Mouse (Mus musculus) liver, embryonic 13.5 days (tissue): ENCODE results near the gene Sept3. TPM values are rescaled to one million over a fixed set of nuclear protein-coding genes. Genes with fewer than 3 reads are reported as not detected.

ENCODE experiments used
- ATAC-seq: fragments of 200-750 bp; cut with Nextera tagmentation; 2 replicates; pipeline ENCODE4 v1.8.0; 2017; ENCODE audit warnings: low read depth, mild to moderate bottlenecking, moderate number of reproducible peaks, moderate library complexity
- DNase-seq: peaks from one replicate; pipeline ENCODE4 v3.0.0; 2022
- H3K27ac ChIP-seq: fragments of 300-500 bp; sonication (generic); 2 replicates; pipeline ENCODE4 v1.5.1; 2015; ENCODE audit warnings: moderate library complexity, mild to moderate bottlenecking, inconsistent platforms
- H3K27me3 ChIP-seq: fragments of 300-500 bp; sonication (generic); 2 replicates; pipeline ENCODE4 v1.6.1; 2015; ENCODE audit warnings: mild to moderate bottlenecking, inconsistent platforms
- H3K36me3 ChIP-seq: fragments of 300-500 bp; sonication (generic); 2 replicates; pipeline ENCODE4 v1.6.1; 2015; ENCODE audit warnings: mild to moderate bottlenecking, inconsistent platforms
- H3K4me1 ChIP-seq: fragments of 300-500 bp; sonication (generic); replicated peaks from 2 replicates; pipeline ENCODE4 v1.6.1; 2015; ENCODE audit warnings: inconsistent platforms
- H3K4me2 ChIP-seq: fragments of 300-500 bp; sonication (generic); 2 replicates; pipeline ENCODE4 v1.6.1; 2015; ENCODE audit warnings: inconsistent platforms, mild to moderate bottlenecking, moderate library complexity
- H3K4me3 ChIP-seq: fragments of 300-500 bp; sonication (generic); replicated peaks from 2 replicates; pipeline ENCODE4 v1.5.1; 2015; ENCODE audit warnings: mild to moderate bottlenecking, inconsistent platforms
- H3K9ac ChIP-seq: fragments of 300-500 bp; sonication (generic); 2 replicates; pipeline ENCODE4 v1.6.1; 2015; ENCODE audit warnings: mild to moderate bottlenecking, inconsistent platforms
- H3K9me3 ChIP-seq: fragments of 300-500 bp; sonication (generic); replicated peaks from 2 replicates; pipeline ENCODE4 v1.6.1; 2016; ENCODE audit warnings: inconsistent platforms
- WGBS: fragments of 180-500 bp; shearing (Covaris S2); methylation state at CpG from one replicate; pipeline ENCODE4 v1.1.7; 2015; ENCODE audit not compliant: insufficient replicate concordance; 5-methylcytosine and 5-hydroxymethylcytosine counted together
- polyA plus RNA-seq: library from polyadenylated mRNA; unstranded; fragments of >200 nt; fragmentation: Nextera tagmentation; extraction: Ambion mirVana; gene quantifications from 2 replicates; pipeline ENCODE4 v1.2.1, GENCODE M21; 2015

Gene Sept3
- polyA plus RNA-seq, 1 experiment from 2014 or later, result 0.84 TPM

- H3K4me2 ChIP-seq, result no peak overlapping the region
- no peak overlapping the region for H3K27ac ChIP-seq
- WGBS, result 74% methylated on average over 3 of the region's 3 CpGs
- no peaks in the 10 kb centered on the region for H3K36me3 ChIP-seq
- no peak overlapping the region for H3K9ac ChIP-seq
- no peak for DNase-seq
- H3K4me3 ChIP-seq, result no peak overlapping the region
- H3K27me3 ChIP-seq, result no peaks in the 10 kb centered on the region; the same call in 1 of the 2 replicates
- H3K4me1 ChIP-seq, result no peaks in the 10 kb centered on the region; the same call in 1 of the 2 replicates
- ATAC-seq, result no peak
- no peaks in the 10 kb centered on the region for H3K9me3 ChIP-seq
Observed at GRCm38 (mm10) chr15:82307107-82307506, 32.4 kb downstream of the Sept3 start.

GRCm38 (mm10) chr15:82308416-82308815 lies 33.7 kb downstream of the Sept3 start:
- Histone ChIP-seq H3K4me3 (no peak overlapping the region), H3K27ac (no peak overlapping the region), H3K4me1 (no peaks in the 10 kb centered on the region; the same call in 1 of the 2 replicates), H3K27me3 (no peaks in the 10 kb centered on the region; the same call in 1 of the 2 replicates), H3K9me3 (no peaks in the 10 kb centered on the region), H3K36me3 (no peaks in the 10 kb centered on the region), H3K4me2 (no peak overlapping the region), H3K9ac (no peak overlapping the region)
- 67% methylated on average over 3 of the region's 3 CpGs for WGBS
- ATAC-seq (no peak), DNase-seq (no peak)

GRCm38 (mm10) chr15:82317839-82318238 lies 43.1 kb downstream of the Sept3 start:
- Histone ChIP-seq H3K36me3 (no peaks in the 10 kb centered on the region), H3K27me3 (no peaks in the 10 kb centered on the region), H3K4me2 (no peak overlapping the region), H3K27ac (no peak overlapping the region), H3K4me3 (no peak overlapping the region), H3K4me1 (peaks cover 10% of the 10 kb centered on the region; the same call in 1 of the 2 replicates), H3K9ac (no peak overlapping the region), H3K9me3 (peaks cover 4% of the 10 kb centered on the region; the same call in 1 of the 2 replicates)
- DNase-seq (no peak), ATAC-seq (no peak)
- 75% methylated on average over 6 of the region's 6 CpGs for WGBS

GRCm38 (mm10) chr15:82319613-82320012 lies 44.9 kb downstream of the Sept3 start:
- Histone ChIP-seq H3K27ac (no peak overlapping the region), H3K4me1 (peaks cover 10% of the 10 kb centered on the region; the same call in 1 of the 2 replicates), H3K36me3 (no peaks in the 10 kb centered on the region), H3K27me3 (no peaks in the 10 kb centered on the region), H3K9me3 (peaks cover 4% of the 10 kb centered on the region; the same call in 1 of the 2 replicates), H3K4me2 (no peak overlapping the region), H3K4me3 (no peak overlapping the region), H3K9ac (no peak overlapping the region)
- DNase-seq (no peak), ATAC-seq (no peak)
- 58% methylated on average over 1 of the region's 1 CpGs for WGBS

- Histone ChIP-seq H3K36me3 (no peaks in the 10 kb centered on the region), H3K4me2 (no peak overlapping the region), H3K27ac (no peak overlapping the region), H3K4me3 (no peak overlapping the region), H3K9ac (no peak overlapping the region), H3K27me3 (no peaks in the 10 kb centered on the region), H3K4me1 (peaks cover 10% of the 10 kb centered on the region; the same call in 1 of the 2 replicates), H3K9me3 (peaks cover 4% of the 10 kb centered on the region; the same call in 1 of the 2 replicates)
- ATAC-seq, result no peak
- no peak for DNase-seq
- 77% methylated on average over 8 of the region's 8 CpGs for WGBS
Observed at GRCm38 (mm10) chr15:82322195-82322594, 47.5 kb downstream of the Sept3 start.

- Histone ChIP-seq H3K4me1 (peaks cover 14% of the 10 kb centered on the region), H3K9ac (no peak overlapping the region), H3K4me2 (no peak overlapping the region), H3K27me3 (no peaks in the 10 kb centered on the region), H3K9me3 (peaks cover 4% of the 10 kb centered on the region; the same call in 1 of the 2 replicates), H3K4me3 (no peak overlapping the region), H3K36me3 (peaks cover 18% of the 10 kb centered on the region), H3K27ac (no peak overlapping the region)
- 59% methylated on average over 2 of the region's 2 CpGs for WGBS
- DNase-seq (no peak), ATAC-seq (no peak)
Observed at GRCm38 (mm10) chr15:82325382-82325781, 50.7 kb downstream of the Sept3 start.

- H3K4me1 ChIP-seq, result peaks cover 38% of the 10 kb centered on the region
- H3K36me3 ChIP-seq, result peaks cover 62% of the 10 kb centered on the region
- no peak overlapping the region for H3K4me2 ChIP-seq
- ATAC-seq (no peak), DNase-seq (no peak)
- no peaks in the 10 kb centered on the region for H3K27me3 ChIP-seq
- H3K27ac ChIP-seq, result no peak overlapping the region
- 95% methylated on average over 4 of the region's 4 CpGs for WGBS
- 0 out of 2 replicates have a peak overlapping the region, but pooled peaks have one; percentile 6 for H3K9ac ChIP-seq
- no peaks in the 10 kb centered on the region for H3K9me3 ChIP-seq
- H3K4me3 ChIP-seq, result no peak overlapping the region
Observed at GRCm38 (mm10) chr15:82335194-82335593, 60.5 kb downstream of the Sept3 start.

GRCm38 (mm10) chr15:82336629-82337028 lies 61.9 kb downstream of the Sept3 start:
- peak overlapping the region; percentile 97 for H3K4me2 ChIP-seq
- H3K27ac ChIP-seq, result peak overlapping the region; percentile 51
- peaks cover 48% of the 10 kb centered on the region for H3K36me3 ChIP-seq

GRCm38 (mm10) chr15:82337875-82338274 lies 63.2 kb downstream of the Sept3 start:
- peak overlapping the region; percentile 97 for H3K4me2 ChIP-seq
- H3K4me3 ChIP-seq, result peak overlapping the region; percentile 71
- peak overlapping the region; percentile 82 for H3K9ac ChIP-seq
- H3K27ac ChIP-seq, result peak overlapping the region; percentile 83
- peaks cover 56% of the 10 kb centered on the region for H3K4me1 ChIP-seq
- WGBS, result 11% methylated on average over 4 of the region's 4 CpGs
- H3K27me3 ChIP-seq, result no peaks in the 10 kb centered on the region
- H3K9me3 ChIP-seq, result no peaks in the 10 kb centered on the region
- no peak for ATAC-seq
- H3K36me3 ChIP-seq, result peaks cover 37% of the 10 kb centered on the region
- DNase-seq, result no peak

More at GRCm38 (mm10) chr15:82336629-82337028, 61.9 kb downstream of the Sept3 start:
- Histone ChIP-seq H3K9me3 (no peaks in the 10 kb centered on the region), H3K4me3 (peak overlapping the region; percentile 71), H3K9ac (peak overlapping the region; percentile 82; the same call in 1 of the 2 replicates), H3K4me1 (peaks cover 44% of the 10 kb centered on the region), H3K27me3 (no peaks in the 10 kb centered on the region)
- no peak for DNase-seq
- no peak for ATAC-seq
- 91% methylated on average over 12 of the region's 12 CpGs for WGBS

- WGBS, result under 1% methylated on average over 41 of the region's 41 CpGs
- Histone ChIP-seq H3K36me3 (peaks cover 41% of the 10 kb centered on the region), H3K4me3 (peak within 1 kb of the TSS; percentile 71), H3K27ac (peak within 1 kb of the TSS; percentile 100), H3K27me3 (no peaks in the 10 kb centered on the region), H3K4me2 (peak within 1 kb of the TSS; percentile 97), H3K9me3 (no peaks in the 10 kb centered on the region), H3K4me1 (peaks cover 64% of the 10 kb centered on the region), H3K9ac (peak within 1 kb of the TSS; percentile 97)
- peak; percentile 100 for DNase-seq
- peak; percentile 79 for ATAC-seq
Observed at GRCm38 (mm10) chr15:82338593-82339112, 64.0 kb downstream of the Sept3 start, which contains the start of the genes Naga, Pheta2 and Smdt1. Naga (minus strand) TSS chr15:82338925. Pheta2 (plus strand) TSS chr15:82338942. Smdt1 (plus strand) TSS chr15:82338959.

- Histone ChIP-seq H3K9me3 (no peaks in the 10 kb centered on the region), H3K36me3 (peaks cover 42% of the 10 kb centered on the region), H3K27me3 (no peaks in the 10 kb centered on the region), H3K4me2 (peak overlapping the region; percentile 97), H3K27ac (peak overlapping the region; percentile 100), H3K4me3 (peak overlapping the region; percentile 71), H3K4me1 (peaks cover 69% of the 10 kb centered on the region), H3K9ac (peak overlapping the region; percentile 97)
- DNase-seq (no peak), ATAC-seq (no peak)
- WGBS, result 37% methylated on average over 10 of the region's 10 CpGs
Observed at GRCm38 (mm10) chr15:82339150-82339549, 64.5 kb downstream of the Sept3 start.
